Mouse (Mus musculus) gastrocnemius, adult 8-10 months (tissue): ENCODE measurements at regions not wholly inside any gene's neighbourhood (a gene's known extent, or its start where the extent isn't known, plus 50 kb on each side); places are given as distances from the start of the nearest gene placed in this dataset.
"Not testable (repeated sequence)": the region's sequence is repeated elsewhere in the genome, so short reads cannot be mapped to it uniquely, and the experiment has no call there.

Source experiments
- DNase-seq, 2 experiments: peaks; one replicate each; pipeline ENCODE4 v3.0.0; 2022; ENCODE audit warnings: low spot score in 2 of 2

DNA sequence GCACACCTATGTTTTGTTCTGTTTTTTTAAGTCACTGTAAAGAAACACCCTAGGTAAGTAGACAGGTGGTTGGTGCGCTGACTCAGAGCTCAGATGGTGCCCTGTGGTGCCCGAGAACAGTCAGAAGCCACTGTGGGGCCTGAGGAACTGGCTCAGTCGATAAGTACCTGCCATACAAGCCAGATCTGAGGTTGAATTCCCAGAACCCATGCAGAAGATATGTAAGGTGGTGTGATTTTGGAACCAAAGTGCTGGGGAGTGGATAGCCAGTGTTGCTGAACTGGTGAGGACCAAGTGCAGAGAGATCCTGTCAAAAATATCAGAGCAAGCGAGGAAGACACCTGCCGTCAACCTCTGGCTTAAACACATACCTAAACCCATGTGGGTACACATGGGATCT lies 65.4 kb downstream of the Chst1 start:
- no peak for DNase-seq

DNA sequence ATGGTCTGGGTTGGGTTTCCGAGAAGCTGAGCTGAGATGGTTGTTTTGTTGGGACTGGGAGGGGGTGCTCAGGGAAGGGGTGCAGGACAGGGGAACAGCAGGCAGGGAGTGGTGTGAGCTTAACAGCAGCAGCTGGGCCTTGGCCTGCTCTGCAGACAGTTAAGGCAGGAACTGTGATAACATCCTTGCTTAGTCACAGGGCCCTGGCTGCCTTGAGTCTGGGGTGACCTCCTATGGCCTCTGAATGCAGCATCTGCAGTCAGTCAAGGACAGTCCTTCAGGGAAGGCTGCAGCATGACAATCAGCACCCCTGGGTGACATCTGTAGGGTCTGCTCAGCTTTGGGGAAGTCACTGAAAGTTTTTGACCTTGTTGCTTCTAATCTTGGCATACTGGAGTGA lies 67.7 kb downstream of the Chst1 start:
- DNase-seq = no peak

DNA sequence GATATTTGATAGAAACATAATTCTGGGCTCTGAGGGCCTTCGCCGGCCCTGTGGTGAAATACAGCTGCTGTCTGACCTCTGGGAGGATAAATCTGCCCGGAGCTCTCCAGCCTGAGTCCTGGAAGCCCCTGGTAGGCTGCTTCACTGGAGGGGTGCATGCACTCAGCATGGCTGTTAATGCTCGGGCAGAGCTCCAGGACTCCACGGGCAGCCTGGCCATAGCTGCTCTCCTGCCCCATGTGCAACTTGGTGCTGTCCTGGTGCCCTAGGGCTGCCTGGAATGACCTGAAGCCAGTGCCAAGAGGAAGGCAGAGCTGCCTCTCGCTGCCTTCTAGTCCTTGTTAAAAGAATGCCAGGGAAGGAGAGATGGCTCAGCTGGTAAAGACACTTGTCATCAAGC lies 68.2 kb downstream of the Chst1 start:
- DNase-seq = no peak

DNA sequence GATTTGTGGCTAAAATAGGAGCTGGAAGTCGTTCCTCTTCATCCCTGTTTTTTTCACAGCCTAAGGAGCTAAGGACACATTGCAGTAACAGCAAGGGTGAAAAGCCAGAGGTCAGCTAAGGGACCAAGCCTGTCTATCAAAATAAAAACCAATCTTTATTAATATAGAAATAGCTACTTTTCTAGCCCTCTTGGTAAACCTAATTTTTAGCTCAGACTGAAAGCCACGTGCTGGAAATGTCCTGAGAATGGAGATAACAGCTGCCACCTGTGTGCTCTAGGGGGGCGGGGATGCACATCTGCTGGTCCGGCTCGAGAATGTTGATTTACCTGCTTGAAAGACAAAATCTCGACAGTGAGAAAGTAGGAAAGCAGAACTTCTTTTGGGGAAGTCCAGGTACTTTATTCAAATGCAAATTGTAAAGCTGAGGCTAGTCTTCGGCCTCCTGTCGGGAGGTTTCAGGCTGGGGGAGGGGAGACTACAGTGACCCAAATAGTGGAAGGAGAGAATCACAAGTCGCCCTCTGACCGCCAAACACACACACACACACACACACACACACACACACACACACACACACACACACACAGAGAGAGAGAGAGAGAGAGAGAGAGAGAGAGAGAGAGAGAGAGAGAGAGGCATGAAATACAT lies 70.0 kb downstream of the Chst1 start:
- DNase-seq = not testable (repeated sequence)

DNA sequence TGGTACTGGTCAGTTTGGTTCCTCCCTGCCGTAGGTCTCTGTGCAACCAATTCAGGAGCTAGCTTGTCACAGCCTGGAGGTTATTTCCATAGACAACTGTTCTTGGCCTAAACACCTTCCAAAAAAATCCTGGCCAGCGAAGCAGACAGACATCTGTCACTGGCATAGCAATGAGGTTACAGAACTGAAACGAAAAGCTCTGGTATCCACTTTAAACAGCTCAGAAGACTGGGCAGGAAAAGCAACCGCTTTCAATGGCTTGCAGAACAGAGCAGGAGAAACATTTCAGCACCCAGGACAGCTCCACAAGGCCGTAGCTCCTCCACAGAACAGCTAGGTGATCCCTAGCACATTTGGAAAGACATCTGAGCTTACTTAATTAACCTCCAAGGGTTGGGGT lies 72.1 kb downstream of the Chst1 start:
- no peak for DNase-seq

DNA sequence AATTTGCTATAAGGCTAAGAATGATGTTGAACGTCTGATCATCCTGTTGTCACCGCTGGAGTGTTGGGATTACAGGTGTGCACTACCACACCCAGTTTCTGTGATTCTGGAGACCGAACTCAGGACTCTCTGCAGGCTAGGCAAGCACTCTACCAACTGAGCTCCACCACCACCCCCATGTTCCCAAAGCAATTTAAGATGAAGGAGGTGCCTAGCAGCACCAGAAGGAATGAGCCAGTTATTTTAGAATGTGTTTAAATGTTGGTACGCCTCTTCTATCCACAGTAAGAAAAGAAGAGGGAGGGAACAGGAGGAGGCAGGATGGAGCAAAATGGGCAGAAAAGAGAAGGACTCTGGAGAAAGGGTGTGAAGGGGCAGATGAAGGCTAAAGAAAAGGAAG lies 72.6 kb downstream of the Chst1 start:
- DNase-seq = no peak

DNA sequence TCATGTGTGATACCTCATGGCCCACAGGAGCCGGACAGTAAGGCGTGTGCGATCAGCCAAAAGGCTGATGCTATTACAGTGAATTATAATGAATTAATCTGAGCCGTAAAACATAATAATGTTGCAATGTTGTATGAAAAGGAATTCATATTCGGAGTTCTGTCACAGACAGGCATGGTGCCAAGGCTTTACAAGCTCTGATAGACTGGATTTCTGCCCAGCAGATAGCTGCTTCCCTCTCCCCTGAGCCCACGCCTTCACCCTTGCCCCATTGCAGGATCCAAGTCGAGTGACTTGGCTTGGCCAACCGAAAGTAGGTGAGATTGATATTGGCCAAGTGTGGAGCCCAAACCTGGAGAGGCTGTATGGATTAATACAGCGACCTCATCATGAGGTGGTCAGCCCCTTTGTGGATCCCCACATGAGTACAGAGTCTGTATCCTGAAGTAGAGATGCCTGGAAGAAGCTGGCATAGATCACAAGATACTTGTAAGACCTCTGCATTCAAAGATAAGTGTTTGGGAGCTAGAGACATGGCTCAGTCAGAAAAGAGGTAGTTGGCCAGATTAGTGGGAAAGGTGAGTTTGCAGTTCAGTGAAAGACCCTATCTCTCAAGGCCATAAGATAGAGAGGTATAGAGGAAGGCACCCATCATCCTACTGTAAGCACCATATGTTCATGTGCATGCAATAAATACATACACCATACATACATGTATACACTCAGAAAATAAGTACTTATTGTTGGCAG lies 73.7 kb downstream of the Chst1 start:
- no peak for DNase-seq

DNA sequence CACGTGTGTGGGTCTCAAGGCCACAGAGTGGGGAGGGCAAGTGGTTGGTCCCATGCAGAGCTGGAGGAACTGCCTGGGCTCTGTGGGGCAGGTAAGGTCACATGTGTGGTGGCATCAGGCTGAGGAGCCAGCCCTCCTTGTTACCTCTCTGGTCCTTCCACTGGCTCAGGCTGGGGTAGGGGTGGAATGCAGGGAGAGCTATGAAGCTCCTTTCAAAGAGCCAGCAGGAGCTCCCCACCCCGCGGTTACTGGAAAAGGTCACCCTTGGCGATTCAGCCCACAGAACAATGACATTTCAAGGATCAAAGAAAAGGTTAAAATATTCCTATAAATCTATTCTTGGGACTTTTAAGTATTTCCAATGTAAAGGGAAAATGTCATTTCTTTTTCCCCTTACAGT lies 74.4 kb downstream of the Chst1 start:
- DNase-seq = no peak

DNA sequence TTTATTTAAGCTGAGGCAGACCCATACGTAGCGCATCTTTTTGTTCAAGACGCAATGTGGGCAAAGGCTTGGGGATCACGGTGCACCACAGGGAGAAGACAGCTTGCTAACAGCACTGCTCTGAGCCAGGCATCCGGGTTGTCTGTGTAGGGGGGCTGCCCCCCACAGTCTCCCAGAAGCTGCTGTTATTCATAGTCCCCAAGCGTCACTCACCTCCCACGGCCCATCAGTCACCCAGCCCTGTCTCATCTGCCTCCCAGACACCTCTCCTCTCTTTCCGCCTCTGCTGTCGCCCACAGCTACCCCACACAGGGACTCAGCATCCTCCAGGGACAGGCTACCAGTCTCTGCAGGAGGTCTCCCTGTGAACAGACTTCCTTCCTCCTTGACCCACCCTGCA lies 75.7 kb downstream of the Chst1 start:
- no peak for DNase-seq

DNA sequence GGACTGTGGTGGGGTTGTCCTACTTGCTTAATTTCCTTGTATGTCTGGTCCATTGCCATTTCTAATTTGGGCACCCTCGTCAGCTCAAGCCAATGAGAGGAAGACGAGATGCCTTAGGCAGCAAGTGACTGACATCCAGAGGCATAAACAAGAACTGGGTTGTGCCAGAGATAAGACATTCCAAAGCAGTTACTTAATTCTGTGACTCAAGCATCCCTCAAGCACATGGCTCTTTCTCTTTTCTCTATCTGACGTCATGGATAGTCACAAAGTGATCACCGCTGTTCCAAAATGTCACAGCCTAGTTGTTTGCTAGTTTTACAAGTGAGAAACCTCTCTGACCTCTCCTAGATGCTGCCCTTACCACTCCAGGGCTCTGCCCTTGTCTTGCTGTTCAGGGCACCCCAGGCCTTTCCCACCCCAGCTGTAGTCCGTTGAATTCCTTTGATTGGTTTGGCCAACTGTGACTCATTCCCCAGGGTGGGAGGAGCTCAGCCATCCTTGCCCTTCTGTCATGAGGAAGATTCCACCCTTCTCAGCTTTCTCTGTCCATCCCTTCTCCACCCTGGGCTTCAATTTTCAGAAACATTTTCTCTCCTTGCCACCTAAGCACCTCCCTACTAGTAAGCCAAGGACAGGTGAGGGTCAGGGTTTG lies 78.9 kb downstream of the Chst1 start:
- no peak for DNase-seq

DNA sequence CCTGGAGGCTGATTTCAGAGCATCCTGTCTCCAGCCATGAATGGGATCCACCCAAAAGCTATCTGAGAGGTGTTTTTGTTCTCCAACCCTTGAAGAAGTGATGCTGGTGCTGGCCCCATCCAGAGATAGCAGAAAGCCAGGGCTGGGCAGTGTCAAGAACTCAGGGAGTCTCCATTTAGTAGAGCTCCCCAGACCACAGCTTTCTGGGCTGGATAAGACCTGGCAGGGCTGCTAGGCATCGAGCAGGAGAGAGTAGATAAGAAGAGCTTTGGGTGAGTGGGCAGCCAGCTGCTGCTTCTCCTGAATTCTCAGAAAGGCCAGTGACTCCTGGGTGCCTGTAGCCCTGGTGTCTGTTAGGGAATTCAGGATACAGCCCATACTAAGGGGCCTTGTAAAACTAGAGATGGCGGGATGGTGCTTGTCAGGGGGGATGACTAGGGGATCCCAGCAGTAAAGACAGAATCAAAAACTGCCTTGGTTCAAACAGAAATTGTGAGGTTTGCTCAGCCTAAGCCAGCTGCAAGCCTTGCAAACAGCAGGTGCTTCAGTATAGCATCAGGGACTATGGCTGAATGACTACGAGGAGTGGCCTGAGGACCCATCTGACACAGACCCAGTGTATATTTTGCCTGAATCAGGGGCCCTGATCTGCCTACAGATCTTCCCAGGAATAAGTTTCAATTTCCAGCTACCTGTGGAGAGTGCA lies 79.6 kb downstream of the Chst1 start:
- no peak for DNase-seq

DNA sequence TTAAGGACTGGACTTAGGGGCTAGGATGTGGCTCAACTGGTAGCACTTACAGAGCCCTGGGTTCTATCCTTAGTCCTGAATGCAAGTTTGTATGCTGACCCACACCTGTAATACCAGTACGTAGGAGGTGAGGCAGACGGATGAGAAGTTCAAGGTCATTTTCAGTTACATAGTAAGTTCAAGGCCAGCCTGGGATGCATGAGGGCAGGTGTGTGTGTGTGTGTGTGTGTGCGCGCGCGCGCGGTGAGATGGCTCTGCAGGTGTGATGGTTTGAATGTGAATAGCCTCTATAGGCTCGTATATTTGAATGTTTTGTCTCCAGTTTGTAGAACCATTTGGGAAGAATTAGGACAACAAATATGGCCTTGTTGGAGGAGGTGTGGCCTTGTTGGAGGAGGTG lies 82.7 kb downstream of the Chst1 start:
- no peak for DNase-seq

DNA sequence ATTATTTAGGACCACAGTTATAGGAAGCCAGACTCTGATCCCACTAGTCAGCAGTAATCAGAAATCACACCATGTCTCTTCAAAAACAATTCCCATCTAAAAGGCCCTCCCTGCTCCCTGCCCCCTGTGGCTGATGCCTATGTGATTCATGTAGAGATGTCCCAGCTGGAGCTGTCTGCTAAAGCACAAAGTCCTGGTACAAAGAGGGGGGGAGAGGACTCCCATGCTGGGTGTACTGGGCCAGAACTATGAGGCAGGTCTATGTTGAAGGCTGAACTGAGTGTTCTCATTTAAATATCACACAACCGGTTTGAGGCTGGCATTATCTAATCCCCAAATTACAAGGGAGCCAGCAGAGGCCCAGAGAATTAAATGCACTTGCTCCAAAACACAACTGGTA lies 88.2 kb downstream of the Chst1 start:
- DNase-seq = no peak

DNA sequence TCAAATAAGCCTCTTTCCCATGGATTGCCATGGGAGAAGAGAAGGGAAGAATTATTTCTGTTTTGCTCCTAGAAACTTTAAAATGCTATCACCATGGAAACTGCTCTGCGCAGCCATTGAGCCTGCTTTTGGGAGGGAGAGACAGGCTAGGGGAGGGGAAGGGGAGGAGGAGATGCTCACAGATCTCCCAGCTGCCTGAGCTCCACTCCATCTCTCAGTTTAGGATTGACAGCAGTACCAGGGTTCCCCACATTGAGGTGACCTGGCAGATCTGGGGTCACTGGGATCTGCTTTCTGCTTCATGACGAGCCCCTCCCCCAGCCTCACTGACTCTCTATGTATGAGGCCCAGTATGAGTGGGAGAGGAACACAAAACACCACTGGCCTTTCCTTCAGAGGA lies 89.7 kb downstream of the Chst1 start:
- no peak for DNase-seq

DNA sequence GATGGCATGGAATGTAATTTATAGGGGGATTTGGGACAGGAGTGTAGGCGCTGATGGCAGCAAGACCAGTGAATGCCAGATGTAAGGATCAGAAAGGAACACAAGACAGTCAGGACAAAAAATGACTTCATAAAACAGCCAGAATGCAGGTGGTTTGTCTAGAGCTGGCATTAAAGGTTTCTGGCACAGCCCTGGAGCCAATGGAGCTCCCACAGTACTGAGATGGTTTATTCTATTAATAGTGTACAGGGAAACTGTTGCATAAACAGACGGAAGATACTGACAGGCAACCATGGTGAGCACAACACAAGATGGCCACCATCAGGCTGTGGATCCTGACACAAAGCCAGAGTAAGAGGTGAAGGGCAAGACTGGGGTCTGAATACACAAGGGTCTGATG lies 90.8 kb downstream of the Chst1 start:
- DNase-seq = no peak

DNA sequence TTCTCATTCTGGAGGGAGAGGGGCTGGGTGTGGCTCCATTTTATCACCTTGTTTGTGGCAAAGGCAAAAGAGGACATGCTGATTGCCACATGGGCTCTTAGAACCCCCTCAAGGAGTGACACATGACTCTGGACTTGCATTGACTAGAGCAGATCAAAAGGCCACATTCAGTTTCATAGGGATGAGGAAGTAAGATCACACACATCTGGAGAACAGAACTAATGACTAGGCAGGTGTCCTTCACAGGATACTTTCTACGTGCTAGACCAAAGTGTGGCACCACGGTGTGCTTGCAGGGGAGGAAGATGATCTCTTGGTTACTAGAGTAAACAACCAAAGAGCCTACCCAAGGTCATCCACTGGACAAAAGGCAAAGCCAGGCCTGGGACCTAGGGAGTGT lies 91.9 kb downstream of the Chst1 start:
- DNase-seq = no peak

DNA sequence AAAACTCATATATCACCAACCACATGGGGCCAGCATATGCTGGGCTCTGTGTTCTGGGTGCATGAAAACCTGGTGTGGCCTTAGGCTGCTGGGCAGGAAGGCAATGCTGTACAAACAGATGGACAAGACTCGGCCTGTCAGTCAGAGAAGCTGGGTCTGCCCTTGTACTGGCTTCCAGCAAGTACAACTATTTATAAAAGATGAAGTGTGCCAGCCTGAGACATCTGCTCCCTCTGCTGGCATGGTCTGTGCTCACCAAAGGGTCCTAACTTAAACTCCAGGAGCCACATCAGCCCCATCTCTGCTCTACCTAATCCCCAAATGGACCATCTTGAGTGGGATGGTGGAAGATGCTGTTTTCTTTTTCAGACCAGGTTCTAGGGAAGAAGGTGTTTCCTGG lies 93.1 kb downstream of the Chst1 start:
- DNase-seq = peak; percentile 5 to 11

DNA sequence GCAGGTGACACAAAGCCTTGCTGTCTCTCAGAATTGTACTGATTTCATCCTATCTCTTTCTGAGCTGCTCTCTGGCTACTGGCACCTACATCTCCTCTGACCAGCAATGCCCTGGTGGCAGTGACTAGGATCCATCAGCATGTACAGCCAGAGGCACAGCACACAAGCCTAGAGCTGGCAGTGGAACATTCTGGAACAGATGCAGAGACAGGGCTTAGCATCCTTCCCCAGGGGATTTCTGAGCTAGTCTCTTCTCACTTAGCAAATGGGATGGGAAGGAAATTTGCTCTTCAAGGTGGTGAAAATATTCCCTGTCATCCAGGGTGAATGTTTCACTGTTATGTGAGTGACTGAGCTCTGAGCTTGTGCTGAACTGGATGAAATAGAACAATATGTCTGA lies 93.5 kb downstream of the Chst1 start:
- DNase-seq = no peak

DNA sequence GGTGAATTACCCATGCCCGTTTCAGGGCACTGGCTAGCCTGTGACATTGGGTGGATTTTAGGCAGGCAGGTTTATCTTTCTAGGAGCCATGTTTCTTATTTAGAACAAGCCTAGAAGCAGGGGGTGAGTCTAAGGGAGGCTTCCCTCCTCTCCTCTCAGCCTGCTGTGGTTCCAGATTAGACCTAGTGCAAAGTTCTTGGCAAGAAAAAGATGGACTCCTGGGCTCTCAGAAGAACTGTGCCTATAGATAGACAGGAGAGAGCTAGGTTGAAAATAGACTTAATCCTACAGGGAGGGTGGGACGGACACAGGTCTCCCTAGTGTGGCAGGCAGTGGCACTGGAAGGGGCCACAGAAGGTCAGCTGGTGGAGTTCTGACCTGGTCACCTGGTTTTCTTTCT lies 95.3 kb downstream of the Chst1 start:
- DNase-seq = no peak

DNA sequence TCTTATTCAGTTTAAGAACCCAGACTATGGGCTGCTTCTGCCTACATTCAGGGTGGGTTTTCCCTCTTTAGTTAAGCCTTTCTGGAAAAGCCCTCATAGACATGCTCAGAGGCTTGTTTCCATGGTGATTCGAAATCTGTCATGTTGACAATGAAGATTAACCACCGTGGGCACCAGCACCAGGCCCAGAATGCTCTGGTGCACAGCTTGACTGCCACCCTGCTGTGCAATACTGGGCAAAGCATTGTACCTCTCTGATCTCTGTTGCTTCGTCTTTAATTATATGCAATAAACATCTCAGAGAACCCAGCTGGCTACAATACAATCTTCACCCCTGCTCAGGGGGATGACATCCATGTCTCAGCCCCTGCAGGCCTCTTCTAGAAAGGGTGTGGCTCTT lies 96.4 kb downstream of the Chst1 start:
- DNase-seq = no peak

DNA sequence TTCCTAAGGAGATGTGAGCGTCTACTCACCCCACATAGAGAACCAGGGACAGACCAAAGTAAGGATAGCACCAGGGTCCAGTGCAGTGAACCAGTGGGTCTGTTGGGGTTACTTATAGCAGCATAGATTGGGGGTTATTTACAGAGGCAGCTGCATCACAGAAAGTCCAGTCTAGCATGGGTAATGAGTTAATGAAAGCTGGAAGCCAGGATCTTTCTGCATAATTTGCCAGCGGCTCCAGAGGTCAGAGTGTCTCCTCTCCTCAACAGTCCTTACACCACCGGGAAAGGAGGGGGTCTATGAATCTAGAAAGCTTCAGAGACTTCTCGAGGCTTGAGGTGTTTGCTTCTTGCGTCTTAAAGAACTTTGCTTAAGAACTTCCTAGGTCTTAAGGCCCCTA lies 98.2 kb downstream of the Chst1 start:
- DNase-seq = no peak

DNA sequence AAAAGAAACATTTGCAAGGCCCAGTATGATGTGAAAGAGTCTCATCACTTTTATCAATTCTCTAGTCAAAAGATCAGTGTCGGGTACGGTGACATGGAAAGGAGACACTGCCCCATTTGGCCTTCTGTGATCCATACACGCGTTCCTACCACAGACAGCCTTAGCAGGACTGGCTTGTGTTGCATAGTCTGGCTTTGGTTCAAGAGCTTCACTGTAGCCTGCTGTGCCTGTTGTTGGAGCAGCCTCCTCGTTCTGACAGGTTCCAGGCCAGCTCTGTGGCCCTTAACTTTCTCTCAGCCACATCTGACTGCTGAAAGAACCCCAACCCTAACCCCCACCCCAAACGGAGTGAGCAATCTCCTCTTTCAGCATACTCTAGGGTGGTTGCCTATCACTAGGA lies 99.9 kb downstream of the Chst1 start:
- DNase-seq = no peak
